Mouse (Mus musculus): ENCODE measurements around the gene Slc35e1. TPM values are rescaled to one million over a fixed set of nuclear protein-coding genes. Genes with fewer than 3 reads are reported as not detected.

Gene Slc35e1
- polyA plus RNA-seq, 1 experiment from 2014 or later = 17.8 TPM

GRCm38 (mm10) chr8:72499521-72500284, 7.3 kb upstream of the Slc35e1 start:
- Histone ChIP-seq H3K9ac (no peak overlapping the region), H3K4me3 (no peak overlapping the region), H3K27ac (replicated peaks) (no peak overlapping the region), H3K27me3 (no peaks in the 10 kb centered on the region), H3K9me3 (no peaks in the 10 kb centered on the region), H3K36me3 (peaks cover 23% of the 10 kb centered on the region), H3K4me2 (no peak overlapping the region), H3K4me1 (replicated peaks) (peaks cover 15% of the 10 kb centered on the region; the same call in 1 of the 2 replicates)
- no peak for ATAC-seq (ENCODE audit: low FRiP score, low read depth)
- WGBS = 94% methylated on average over 2 of the region's 2 CpGs

- H3K4me3 ChIP-seq = no peak overlapping the region
- H3K4me1 ChIP-seq (replicated peaks) = peaks cover 16% of the 10 kb centered on the region
- 92% methylated on average over 4 of the region's 4 CpGs for WGBS
- no peak for ATAC-seq (ENCODE audit: low FRiP score, low read depth)
- H3K4me2 ChIP-seq = no peak overlapping the region
- H3K9me3 ChIP-seq = no peaks in the 10 kb centered on the region
- peaks cover 23% of the 10 kb centered on the region for H3K36me3 ChIP-seq
- no peak overlapping the region for H3K9ac ChIP-seq
- H3K27me3 ChIP-seq = no peaks in the 10 kb centered on the region
- H3K27ac ChIP-seq (replicated peaks) = no peak overlapping the region
Observed at GRCm38 (mm10) chr8:72498527-72498926, 6.1 kb upstream of the Slc35e1 start.

DNA sequence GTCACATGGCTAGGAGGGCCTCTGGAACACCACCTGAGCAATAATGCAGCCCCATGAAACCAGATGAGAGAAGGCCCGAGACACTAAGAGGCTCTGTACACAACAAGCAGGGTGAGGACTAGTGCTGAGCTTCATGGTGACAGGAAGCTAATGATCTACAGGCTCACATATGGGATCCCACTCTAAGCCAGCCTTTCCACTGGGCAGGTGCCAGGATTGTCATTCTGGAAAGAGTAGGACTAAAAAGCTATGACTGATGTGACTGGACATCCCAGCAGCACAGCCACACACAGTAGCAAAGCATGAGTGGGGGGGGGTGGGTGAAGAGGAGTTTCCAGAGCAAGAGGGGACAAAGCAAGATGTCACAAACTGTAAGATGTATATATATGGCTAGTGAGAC, 5.5 kb upstream of the Slc35e1 start:
- Histone ChIP-seq H3K4me3 (no peak overlapping the region), H3K9me3 (no peaks in the 10 kb centered on the region), H3K4me2 (no peak overlapping the region), H3K27ac (replicated peaks) (no peak overlapping the region), H3K4me1 (replicated peaks) (peaks cover 16% of the 10 kb centered on the region), H3K9ac (no peak overlapping the region), H3K27me3 (no peaks in the 10 kb centered on the region), H3K36me3 (peaks cover 23% of the 10 kb centered on the region)
- 81% methylated on average over 1 of the region's 1 CpGs for WGBS
- no peak for ATAC-seq (ENCODE audit: low FRiP score, low read depth)

DNA sequence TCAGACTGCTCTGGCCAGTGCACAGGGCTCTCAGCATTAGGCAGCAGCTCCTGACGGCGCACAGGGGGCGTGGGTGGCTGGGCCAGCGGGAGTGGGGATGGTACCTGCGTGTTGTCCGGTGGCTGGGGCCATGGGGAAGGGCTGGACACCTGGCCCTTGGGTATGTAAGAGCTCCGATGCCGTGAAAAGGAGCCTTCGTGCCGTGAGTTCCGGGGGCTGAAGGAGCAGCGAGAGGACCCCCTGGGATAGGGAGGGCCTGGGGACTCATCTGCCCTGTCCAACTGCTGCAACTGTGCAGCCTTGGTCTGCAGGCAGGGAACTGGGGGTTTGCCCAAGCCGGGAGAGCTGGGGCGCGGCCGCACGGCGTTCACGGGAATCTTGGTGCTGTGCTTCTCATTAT, 3.8 kb upstream of the Slc35e1 start:
- H3K36me3 ChIP-seq = peaks cover 23% of the 10 kb centered on the region
- no peak overlapping the region for H3K4me2 ChIP-seq
- H3K4me3 ChIP-seq = no peak overlapping the region
- H3K9ac ChIP-seq = no peak overlapping the region
- H3K9me3 ChIP-seq = no peaks in the 10 kb centered on the region
- no peaks in the 10 kb centered on the region for H3K27me3 ChIP-seq
- H3K27ac ChIP-seq (replicated peaks) = no peak overlapping the region
- no peak for ATAC-seq (ENCODE audit: low FRiP score, low read depth)
- peaks cover 23% of the 10 kb centered on the region for H3K4me1 ChIP-seq (replicated peaks)
- WGBS = 91% methylated on average over 19 of the region's 19 CpGs

GRCm38 (mm10) chr8:72495411-72496111, 3.1 kb upstream of the Slc35e1 start:
- no peaks in the 10 kb centered on the region for H3K9me3 ChIP-seq
- no peak overlapping the region for H3K27ac ChIP-seq (replicated peaks)
- H3K4me3 ChIP-seq = no peak overlapping the region
- no peaks in the 10 kb centered on the region for H3K27me3 ChIP-seq
- peaks cover 23% of the 10 kb centered on the region for H3K36me3 ChIP-seq
- no peak for ATAC-seq (ENCODE audit: low FRiP score, low read depth)
- WGBS = 89% methylated on average over 23 of the region's 23 CpGs
- no peak overlapping the region for H3K9ac ChIP-seq
- no peak overlapping the region for H3K4me2 ChIP-seq
- peaks cover 27% of the 10 kb centered on the region for H3K4me1 ChIP-seq (replicated peaks)

DNA sequence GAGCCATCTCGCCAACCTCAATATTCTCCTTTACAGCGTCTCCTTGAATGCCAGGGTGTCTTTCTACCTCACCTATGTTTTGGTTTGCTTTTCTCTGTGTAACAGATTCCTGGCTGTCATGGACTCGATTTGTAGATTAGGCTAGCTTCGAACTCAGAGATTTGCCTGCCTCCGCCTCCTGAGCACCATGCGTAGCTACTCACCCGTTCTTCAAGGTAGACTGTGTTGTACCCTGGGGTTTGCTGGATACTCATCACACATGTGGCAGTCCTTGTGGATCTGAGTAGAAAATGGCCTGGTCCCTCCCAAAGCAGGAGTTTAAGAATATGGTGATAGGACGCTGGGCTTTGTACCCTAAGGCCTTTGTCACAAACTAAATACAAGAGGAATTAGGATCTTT, 967 bp upstream of the Slc35e1 start:
- peaks cover 23% of the 10 kb centered on the region for H3K36me3 ChIP-seq
- H3K9ac ChIP-seq = peak overlapping the region; percentile 52
- no peaks in the 10 kb centered on the region for H3K9me3 ChIP-seq
- peak overlapping the region; percentile 88 for H3K4me3 ChIP-seq
- peak overlapping the region; percentile 81 for H3K27ac ChIP-seq (replicated peaks)
- H3K4me1 ChIP-seq (replicated peaks) = peaks cover 34% of the 10 kb centered on the region
- no peak for ATAC-seq (ENCODE audit: low FRiP score, low read depth)
- peak overlapping the region; percentile 76 for H3K4me2 ChIP-seq
- no peaks in the 10 kb centered on the region for H3K27me3 ChIP-seq
- WGBS = 18% methylated on average over 8 of the region's 8 CpGs

GRCm38 (mm10) chr8:72492622-72493081, 238 bp upstream of the Slc35e1 start:
- Histone ChIP-seq H3K4me2 (peak overlapping the region; percentile 95), H3K36me3 (peaks cover 27% of the 10 kb centered on the region), H3K9me3 (no peaks in the 10 kb centered on the region), H3K27ac (replicated peaks) (peak overlapping the region; percentile 81), H3K27me3 (no peaks in the 10 kb centered on the region), H3K4me3 (peak overlapping the region; percentile 88), H3K9ac (peak overlapping the region; percentile 85), H3K4me1 (replicated peaks) (peaks cover 34% of the 10 kb centered on the region)
- ATAC-seq (ENCODE audit: low FRiP score, low read depth) = peak; percentile 96
- under 1% methylated on average over 56 of the region's 56 CpGs for WGBS

- ATAC-seq (ENCODE audit: low FRiP score, low read depth) = no peak
- Histone ChIP-seq H3K9me3 (no peaks in the 10 kb centered on the region), H3K4me2 (peak overlapping the region; percentile 95), H3K36me3 (peaks cover 17% of the 10 kb centered on the region), H3K4me1 (replicated peaks) (peaks cover 34% of the 10 kb centered on the region), H3K4me3 (peak overlapping the region; percentile 88), H3K27ac (replicated peaks) (no peak overlapping the region), H3K9ac (peak overlapping the region; percentile 85; the same call in 1 of the 2 replicates), H3K27me3 (no peaks in the 10 kb centered on the region)
- WGBS = 94% methylated on average over 2 of the region's 2 CpGs
Observed at GRCm38 (mm10) chr8:72491017-72491416, 1.4 kb downstream of the Slc35e1 start.

DNA sequence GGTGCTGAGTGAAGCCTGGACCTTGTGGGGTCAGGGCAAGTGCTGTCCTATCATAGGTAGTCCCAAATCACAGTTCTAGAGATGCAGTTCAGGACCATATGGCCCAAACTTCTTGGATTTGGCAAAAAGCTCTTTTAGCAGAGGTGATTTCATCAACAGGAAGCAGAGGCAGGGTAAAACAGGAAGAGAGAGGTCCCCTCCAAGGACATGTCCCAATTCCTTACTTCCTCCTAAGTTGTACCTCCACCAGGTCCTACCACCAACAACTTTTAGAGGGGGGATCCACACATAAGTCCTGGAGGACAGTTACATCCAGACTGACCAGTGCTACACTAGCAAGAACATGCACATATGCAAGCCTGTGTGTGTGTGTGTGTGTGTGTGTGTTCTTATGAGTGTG, 5.4 kb downstream of the Slc35e1 start:
- Histone ChIP-seq H3K27ac (replicated peaks) (no peak overlapping the region), H3K9ac (no peak overlapping the region), H3K4me2 (no peak overlapping the region), H3K4me1 (replicated peaks) (peaks cover 17% of the 10 kb centered on the region), H3K4me3 (no peak overlapping the region), H3K27me3 (no peaks in the 10 kb centered on the region), H3K9me3 (no peaks in the 10 kb centered on the region), H3K36me3 (peaks cover 21% of the 10 kb centered on the region)
- no peak for ATAC-seq (ENCODE audit: low FRiP score, low read depth)

DNA sequence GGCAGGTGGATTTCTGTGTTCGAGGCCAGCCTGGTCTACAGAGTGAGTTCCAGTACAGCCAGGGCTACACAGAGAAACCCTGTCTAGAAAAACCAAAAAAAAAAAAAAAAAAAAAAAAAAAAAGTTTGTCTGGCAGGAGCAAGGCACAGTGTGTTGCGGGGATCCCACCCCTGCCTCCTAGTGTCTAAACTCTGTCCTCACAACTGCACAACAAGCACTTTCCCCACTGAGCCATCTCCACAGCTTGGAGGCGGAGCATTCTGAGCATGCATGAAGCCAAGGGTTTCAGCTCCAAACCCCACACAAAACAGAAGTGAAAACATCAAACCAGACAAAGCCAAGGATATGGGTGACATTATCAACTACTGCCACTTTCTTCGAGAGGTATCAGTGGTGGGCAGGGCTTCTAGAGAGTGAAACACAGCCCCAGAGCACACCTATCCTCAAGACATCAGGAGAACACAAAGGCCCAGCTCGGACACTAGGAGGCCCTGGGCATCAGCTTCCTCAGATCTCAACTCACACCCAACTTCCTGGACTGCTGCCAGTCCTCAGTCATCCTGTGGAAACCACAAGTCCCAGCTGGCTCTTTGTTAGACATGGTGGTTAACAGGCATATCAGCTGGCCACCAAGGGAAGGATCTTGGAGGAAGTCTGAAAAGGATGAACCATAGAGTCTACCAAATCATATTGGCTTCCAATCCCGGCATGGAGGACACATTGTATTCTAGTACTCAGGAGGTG, 6.8 kb downstream of the Slc35e1 start:
- Histone ChIP-seq H3K36me3 (peaks cover 25% of the 10 kb centered on the region), H3K9me3 (no peaks in the 10 kb centered on the region), H3K4me1 (replicated peaks) (peaks cover 7% of the 10 kb centered on the region; the same call in 1 of the 2 replicates), H3K4me2 (no peak overlapping the region), H3K27ac (replicated peaks) (no peak overlapping the region), H3K27me3 (no peaks in the 10 kb centered on the region), H3K4me3 (no peak overlapping the region), H3K9ac (no peak overlapping the region)
- WGBS = 90% methylated on average over 6 of the region's 6 CpGs
- no peak for ATAC-seq (ENCODE audit: low FRiP score, low read depth)

DNA sequence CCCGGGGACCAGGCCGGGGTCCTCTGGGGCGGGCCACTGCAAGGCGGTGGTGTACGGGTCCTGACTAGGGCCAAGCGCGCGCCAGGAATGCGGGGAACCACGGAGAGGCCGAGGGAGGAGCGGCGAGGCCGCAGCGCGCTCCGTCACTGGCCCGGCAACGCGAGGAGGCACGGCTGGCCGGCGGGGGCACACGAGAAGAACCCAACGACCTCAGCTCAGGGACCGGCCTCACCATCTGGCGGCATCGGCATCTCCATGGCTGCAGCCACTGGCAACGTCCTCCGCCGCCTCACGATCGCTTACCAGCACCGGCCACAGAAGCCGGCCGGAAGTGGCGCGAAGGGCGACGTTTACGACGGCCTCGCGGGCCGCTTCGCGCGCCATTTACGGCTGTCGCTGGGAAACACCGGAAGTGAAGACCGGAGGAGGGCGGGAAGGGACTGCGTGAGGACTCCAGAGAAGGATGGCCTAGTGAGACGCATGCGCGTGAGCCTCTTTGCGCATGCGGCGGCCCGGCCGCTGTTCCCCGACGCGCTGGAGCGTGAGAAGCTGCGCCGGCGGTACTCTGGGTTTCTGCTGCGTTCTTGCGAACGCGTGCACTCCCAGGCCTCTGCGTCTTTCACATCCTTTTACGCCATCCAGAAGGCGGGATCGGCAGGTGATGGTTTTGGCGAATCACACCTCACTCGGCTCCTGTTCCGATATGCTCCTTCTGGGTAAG, 17.4 kb downstream of the Slc35e1 start, which contains the start of gene Cherp:
Gene Cherp, minus strand, starts transcription at position 401 of the 721 bp plus-strand sequence.
- H3K36me3 ChIP-seq = peaks cover 15% of the 10 kb centered on the region
- no peaks in the 10 kb centered on the region for H3K27me3 ChIP-seq
- peak within 1 kb of the TSS; percentile 79 for H3K4me2 ChIP-seq
- H3K9me3 ChIP-seq = no peaks in the 10 kb centered on the region
- under 1% methylated on average over 72 of the region's 80 CpGs for WGBS
- H3K4me3 ChIP-seq = peak within 1 kb of the TSS; percentile 61
- ATAC-seq (ENCODE audit: low FRiP score, low read depth) = peak; percentile 97
- peak within 1 kb of the TSS; percentile 85 for H3K27ac ChIP-seq (replicated peaks)
- peaks cover 29% of the 10 kb centered on the region for H3K4me1 ChIP-seq (replicated peaks)
- peak within 1 kb of the TSS; percentile 75 for H3K9ac ChIP-seq

Measured in hindbrain, embryonic 15.5 days (tissue).